Mouse (Mus musculus) cerebellum, adult 18-20 months (tissue): ENCODE measurements around the gene Mpv17l.
"Not testable (repeated sequence)": the region's sequence is repeated elsewhere in the genome, so short reads cannot be mapped to it uniquely, and the experiment has no call there.

ENCODE experiments used
- DNase-seq, 2 experiments: peaks; one replicate each; pipeline ENCODE4 v3.0.0; 2021

Mpv17l gene

GRCm38 (mm10) chr16:13902888-13903483 is at the start of gene Mpv17l, which contains the start of gene Pdxdc1:
Gene Mpv17l (plus strand): TSS chr16:13903161.
Gene Pdxdc1 (minus strand): TSS chr16:13903131.
- DNase-seq = peak; percentile 92 to 99

DNA sequence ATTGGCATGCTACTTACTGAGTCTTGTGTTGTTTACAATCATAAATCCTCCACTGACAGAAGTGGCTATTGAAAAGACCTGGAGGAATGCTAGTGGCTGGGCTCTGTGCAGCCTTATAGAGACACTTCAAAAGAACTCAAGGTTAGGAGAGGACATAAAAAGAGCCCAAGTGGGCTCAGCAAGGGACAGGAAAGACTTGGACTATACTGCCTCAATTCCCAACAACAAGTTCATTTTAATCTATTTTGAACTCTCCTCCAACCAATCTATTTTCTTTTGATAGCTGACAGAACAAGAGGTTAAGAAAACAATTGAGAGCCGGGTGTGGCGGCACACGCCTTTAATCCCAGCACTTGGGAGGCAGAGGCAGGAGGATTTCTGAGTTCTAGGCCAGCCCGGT is 49.1 kb upstream of the Mpv17l start:
- DNase-seq = no peak

DNA sequence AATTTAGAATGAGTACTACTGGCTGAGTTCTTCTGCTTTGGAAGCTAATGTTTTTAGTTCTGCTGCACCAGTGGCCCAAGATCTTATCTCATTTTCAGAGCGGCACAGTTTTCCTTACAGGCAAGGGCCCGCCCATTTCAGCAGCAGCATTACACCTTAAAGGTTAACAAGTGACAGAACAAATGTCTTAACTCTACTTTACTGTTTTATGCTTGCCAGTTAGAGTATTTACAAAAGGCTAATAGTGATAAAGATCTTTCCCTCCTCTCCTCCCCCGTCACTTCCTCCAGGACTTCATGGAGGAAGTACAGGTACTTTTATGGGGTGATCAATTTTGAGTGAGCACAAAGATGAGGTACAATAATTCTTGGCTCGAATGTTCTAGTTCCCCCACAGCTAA is 36.9 kb upstream of the Mpv17l start:
- no peak for DNase-seq

DNA sequence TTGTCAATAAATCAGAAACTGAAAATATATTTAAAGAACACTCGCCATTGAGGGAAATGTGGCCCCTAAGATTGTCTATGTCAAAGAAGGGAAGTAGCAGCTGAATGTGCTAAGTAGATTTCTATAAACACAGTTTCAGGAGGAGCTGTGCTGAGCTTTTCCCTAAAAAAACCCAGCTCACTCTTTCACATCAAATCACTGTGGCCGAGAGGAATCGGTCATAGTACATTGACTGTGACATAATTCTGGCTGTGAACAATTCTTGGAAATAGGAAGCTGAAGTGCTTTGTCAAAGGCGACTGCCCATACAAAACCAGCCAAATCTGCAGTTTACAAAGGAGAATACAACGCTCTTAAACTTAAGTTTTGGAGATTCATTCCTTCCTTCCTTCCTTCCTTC is 36.3 kb upstream of the Mpv17l start:
- no peak for DNase-seq

- DNase-seq = peak; percentile 5 to 8
Observed at GRCm38 (mm10) chr16:13867406-13867805, 35.6 kb upstream of the Mpv17l start.

DNA sequence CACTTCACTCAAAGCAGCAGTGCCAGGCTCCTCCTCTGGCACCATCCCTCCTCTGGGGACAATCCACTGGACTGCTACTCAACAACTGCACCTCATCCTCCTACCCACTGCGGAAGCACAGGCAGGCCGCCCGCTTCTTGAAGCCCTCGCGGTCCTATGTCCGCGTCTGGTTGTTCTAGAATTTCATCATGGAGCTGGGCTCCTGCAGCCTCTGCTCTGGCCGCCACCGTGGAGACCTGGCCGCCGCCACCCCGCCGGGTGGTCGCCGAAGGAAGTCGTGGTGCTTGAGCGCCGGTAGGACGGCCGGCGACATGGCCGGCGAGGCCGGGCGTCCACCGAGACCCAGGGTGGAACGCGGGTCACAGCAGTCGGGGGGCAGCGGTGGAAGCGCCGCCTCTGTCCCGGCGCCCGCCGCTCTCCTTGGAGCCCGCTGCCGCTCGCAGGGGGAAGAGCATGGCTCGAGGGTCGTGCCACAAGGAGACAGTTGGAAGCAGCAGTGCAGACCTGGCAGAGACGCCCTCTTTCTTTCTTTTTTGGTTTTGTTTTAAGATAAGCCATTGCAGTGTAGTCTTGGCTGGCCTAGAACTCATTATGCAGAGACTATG is 34.9 kb upstream of the Mpv17l start:
- peak in 1 of 2 experiments; percentile 2 for DNase-seq

DNA sequence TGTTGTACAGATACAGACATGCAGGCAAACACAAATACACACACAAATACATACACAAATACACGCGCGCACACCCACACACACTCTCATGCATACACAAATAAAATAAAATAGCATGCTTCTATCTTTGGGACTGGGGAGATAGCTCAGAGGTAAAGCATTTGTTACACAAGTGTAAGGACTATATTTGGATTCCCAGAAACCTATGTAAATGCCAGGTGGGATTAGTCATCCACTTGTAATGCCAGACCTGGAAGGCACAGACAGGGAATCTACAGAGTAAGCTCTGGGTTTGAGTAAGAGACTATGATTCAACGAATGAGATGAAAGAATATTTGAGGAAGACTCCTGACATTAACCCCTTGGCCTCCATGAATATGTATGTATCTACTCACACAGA is 27.5 kb upstream of the Mpv17l start:
- DNase-seq = peak in 1 of 2 experiments; percentile 13

GRCm38 (mm10) chr16:13883094-13883774 is 19.7 kb upstream of the Mpv17l start:
- DNase-seq = no peak

DNA sequence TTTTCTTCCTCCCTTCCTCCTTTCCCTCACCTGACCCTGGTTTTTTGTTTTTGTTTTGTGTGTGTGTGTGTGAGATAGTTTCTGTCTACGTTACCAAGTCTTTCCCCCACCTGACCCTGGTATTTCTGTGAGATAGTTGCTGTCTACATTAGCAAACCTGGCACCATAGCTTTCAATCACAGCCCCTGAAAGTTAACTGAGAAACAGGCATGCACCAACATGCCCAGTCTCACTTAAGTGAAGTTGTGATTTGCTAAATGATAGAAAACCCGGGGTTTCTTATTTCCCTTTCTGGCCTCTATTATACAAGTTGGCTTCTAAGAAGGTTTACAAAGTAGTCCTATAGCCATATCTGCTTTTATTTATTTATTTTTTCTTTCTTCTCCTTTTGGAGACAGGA is 12.5 kb upstream of the Mpv17l start:
- DNase-seq = no peak

- no peak for DNase-seq
Observed at GRCm38 (mm10) chr16:13892850-13893249, 10.1 kb upstream of the Mpv17l start.

GRCm38 (mm10) chr16:13894097-13894496 is 8.9 kb upstream of the Mpv17l start:
- no peak for DNase-seq

DNA sequence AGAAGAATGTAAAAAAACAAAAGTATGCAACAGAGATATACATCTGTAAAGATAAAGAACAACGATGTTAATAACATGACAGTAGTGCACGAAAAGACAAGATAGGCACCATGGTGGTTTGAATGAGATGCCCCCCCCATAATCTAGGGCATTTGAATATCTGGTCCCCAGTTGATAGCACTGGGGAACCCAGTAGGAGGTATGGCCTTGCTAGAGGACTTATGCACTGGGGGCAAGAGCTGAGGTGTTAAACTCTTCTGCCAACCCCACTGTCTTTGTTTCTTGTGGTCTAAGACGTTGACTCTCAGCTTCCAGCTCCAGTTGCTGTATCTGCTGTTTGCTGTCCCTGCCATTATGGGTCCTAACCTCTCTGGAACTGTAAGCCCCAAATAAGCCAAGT is 7.2 kb upstream of the Mpv17l start:
- DNase-seq = no peak

- DNase-seq = no peak
Observed at GRCm38 (mm10) chr16:13896357-13896756, 6.6 kb upstream of the Mpv17l start.

DNA sequence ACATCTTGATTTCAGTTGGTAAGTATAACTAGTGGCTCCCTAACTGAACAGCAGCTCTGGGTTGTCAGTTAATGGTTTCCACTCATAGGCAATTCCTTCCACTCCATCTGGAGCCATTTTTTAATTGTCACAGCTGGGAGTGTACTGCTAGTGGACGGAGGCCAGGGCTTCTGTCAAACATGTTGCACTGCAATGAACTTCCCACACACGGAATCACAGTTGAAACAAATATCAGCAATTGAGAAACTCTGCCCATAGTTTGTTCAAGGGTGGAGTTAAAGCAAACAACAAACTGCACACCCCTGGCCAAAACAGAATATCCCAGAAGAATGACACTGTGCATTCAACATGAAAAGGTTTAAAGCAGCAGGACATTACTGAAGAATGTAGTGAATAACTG is 4.0 kb upstream of the Mpv17l start:
- no peak for DNase-seq

DNA sequence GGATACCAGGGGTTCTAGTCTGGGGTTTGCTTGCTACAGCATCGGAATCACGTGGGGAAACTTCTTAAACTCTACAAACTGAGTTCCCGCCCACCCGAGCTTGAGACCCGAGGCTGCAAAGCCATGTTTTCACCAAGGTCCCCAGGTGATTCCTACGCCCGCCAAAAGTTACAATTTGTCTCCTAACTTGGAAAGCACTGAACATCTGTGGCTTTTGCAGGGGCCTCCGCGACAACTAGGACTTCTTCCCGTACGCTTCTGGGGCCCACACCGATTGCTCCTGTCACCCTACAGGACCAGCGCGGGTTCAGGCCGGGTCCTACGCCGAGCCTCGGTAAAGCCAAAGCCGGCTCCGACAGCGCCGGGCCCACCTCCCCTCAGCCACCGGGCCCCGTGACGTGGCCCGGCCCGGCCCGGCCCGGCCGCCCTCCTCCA is 547 bp upstream of the Mpv17l start:
- DNase-seq = no peak

DNA sequence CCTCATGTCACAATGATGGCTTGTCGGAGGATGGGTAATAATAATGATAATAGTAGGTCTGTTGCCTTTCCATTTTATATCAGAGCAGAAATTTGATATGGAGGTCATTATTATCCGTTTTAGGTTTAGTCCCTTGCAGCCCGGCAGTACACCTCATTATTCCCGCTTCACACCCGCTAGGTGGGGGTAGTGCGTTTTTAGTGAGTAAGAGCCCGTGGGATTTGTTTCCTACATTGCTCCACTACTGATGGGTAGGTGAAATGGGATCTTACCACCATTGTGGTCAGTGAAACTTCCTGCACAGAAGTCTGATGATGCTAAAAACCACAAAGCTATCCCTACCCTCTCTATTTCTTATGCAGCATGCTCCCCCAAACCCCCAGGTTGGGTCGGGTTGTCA is 527 bp downstream of the Mpv17l start:
- DNase-seq = peak in 1 of 2 experiments; percentile 82

DNA sequence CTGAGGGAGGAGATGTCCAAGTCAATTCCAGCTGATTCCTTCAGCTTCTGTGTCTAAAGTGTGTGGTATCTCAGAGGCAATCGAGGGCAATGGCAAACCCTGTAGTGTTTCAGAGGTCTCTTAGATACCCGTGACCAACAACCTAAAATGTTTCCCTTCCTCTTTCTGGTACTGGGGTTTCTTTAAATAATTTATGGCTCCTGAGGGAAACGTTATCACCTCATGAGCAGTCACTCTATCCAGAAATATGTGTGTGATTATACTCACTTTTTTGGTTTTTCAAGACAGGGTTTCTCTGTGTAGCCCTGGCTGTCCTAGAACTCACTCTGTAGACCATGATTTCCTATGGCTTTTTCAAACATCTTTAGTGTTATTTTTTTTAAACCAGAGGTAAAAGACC is 4.3 kb downstream of the Mpv17l start:
- DNase-seq = no peak

- DNase-seq = no peak
Observed at GRCm38 (mm10) chr16:13920093-13920492, 17.1 kb downstream of the Mpv17l start.

DNA sequence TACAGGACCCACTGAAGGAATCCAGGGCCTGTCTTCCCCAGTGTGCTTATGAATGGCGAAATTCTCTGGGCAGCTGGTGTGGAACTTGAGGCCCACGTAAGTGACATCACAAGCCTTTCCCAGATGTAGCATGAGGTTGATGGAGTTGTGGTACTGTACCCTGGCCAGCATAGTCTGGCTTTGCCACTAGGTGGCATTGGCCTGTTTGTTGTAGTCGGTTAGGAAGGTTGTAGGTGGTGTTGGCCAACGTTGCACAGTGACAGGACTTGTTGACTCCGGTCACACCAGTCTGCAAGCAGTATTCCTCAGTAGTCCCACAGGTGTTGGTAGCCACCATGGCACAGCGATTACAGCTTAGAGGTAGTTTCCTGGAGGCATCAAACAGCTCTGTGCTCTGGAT is 18.1 kb downstream of the Mpv17l start:
- DNase-seq = no peak

DNA sequence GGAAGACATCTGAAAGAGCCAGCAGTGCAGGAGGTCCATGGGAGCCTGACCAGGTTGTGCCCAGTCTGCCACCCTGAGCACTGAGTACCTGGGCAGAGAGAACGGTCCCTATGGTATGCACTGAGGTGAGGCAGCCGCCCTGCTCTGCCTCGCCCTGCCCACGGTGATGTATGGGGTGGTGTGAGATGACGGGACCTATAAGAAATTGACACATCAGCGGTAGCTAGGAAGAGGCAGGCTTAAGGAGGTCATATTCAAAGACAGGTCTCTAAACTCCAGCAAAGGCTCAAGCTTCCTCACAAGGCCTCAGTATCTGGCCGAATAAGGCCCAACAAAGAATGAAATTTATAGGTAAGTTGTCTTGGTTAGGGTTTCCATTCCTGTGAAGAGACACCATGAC is 18.8 kb downstream of the Mpv17l start:
- DNase-seq = no peak

DNA sequence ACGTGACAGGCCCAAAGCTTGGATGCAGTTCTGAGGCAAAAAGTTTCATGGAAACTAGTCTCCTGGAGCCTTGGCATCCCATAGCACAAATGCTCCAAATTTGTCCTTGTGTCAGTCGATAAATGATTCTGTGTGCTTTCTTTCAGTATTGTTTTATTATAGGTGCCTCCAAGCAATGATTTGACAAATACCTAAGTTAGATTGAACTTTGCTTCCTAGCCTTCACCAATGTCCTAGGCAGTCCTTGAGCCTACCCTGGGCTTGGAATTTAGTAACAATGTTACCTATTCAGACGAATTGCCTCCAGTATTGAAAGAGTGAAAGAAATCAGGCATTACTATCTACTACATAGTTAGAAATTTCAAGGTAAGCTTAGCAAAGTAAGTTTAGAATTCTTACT is 19.5 kb downstream of the Mpv17l start:
- not testable (repeated sequence) for DNase-seq

DNA sequence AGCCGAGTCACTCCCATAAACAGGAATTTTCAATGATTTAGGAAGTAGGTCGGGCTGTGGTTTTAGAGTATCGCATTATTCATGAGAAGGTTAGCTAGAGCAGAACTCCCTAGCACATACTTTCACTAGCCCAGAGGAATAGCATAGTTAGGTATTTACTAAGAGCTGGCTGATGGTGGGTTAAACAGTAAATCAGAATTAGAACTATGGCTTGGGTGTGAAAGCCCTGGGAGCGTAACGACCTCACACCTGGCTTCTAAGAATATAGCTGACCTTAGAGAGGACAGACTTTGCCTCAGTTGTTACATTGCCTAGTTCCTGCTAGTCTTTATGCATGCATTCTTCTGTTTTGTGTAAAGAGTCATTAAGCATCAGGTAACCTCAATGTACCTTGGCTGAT is 20.0 kb downstream of the Mpv17l start:
- not testable (repeated sequence) for DNase-seq

- DNase-seq = no peak
Observed at GRCm38 (mm10) chr16:13927456-13928075, 24.6 kb downstream of the Mpv17l start.
